Mouse (Mus musculus): Measurements from ENCODE around the gene Tarbp1.
A peak's percentile ranks its signal among the peaks of the same experiment; 100 is the strongest.
"Not testable (repeated sequence)": the region's sequence is repeated elsewhere in the genome, so short reads cannot be mapped to it uniquely, and the experiment has no call there.

Gene Tarbp1

GRCm38 (mm10) chr8:126422174-126422919 is 52.5 kb downstream of the Tarbp1 start, which contains the start of gene Coa6:
Gene Coa6 (plus strand): TSS chr8:126422515.
- DNase-seq (ENCODE audit: low read depth in 1 of 2, low spot score in 2 of 2), result peak; percentile 91 to 96

- DNase-seq (ENCODE audit: low read depth in 1 of 2, low spot score in 2 of 2), result no peak
Observed at GRCm38 (mm10) chr8:126420834-126421233, 54.0 kb downstream of the Tarbp1 start.

DNA sequence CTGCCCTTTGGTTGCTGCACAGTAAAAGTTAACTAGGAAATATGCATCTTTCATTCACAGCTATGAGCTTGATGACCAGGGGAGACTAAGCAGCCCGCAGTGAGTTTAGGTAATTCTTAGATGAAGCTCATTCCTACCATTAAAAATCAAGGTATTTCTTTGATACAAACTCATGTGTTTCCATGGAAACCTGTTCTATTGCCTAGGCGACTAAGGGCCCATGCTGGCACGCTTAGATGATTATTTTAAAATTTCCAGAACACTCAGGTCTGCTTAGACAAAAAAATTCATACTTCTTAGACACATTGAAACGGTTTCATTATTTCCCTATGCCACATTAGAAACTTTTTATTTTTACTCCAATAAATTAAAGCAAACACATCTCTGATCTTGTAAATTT is 69.8 kb downstream of the Tarbp1 start:
- DNase-seq (ENCODE audit: low read depth in 1 of 2, low spot score in 2 of 2), result no peak

DNA sequence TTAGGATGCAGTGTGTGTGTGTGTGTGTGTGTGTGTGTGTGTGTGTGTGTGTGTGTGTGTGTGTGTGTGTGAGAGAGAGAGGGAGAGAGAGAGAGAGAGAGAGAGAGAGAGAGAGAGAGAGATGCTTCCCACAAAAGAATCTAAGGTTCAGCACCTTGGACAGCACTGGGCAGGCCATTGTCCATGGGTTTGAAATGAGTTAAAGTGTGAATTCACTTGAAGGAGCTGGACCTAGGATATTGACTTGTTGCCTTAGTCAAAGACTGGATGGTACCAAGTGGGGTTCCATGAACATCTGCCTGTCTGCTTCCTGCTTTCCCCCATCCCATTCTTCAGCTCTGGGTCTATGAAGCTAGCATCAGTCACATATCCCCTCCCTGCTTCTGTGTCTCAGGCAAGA is 70.3 kb downstream of the Tarbp1 start:
- DNase-seq (ENCODE audit: low read depth in 1 of 2, low spot score in 2 of 2), result not testable (repeated sequence)

GRCm38 (mm10) chr8:126398349-126398748 is 76.5 kb downstream of the Tarbp1 start:
- no peak for DNase-seq (ENCODE audit: low read depth in 1 of 2, low spot score in 2 of 2)

GRCm38 (mm10) chr8:126395917-126396316 is 78.9 kb downstream of the Tarbp1 start:
- DNase-seq (ENCODE audit: low read depth in 1 of 2, low spot score in 2 of 2), result no peak

GRCm38 (mm10) chr8:126395386-126395785 is 79.5 kb downstream of the Tarbp1 start:
- no peak for DNase-seq (ENCODE audit: low read depth in 1 of 2, low spot score in 2 of 2)

DNA sequence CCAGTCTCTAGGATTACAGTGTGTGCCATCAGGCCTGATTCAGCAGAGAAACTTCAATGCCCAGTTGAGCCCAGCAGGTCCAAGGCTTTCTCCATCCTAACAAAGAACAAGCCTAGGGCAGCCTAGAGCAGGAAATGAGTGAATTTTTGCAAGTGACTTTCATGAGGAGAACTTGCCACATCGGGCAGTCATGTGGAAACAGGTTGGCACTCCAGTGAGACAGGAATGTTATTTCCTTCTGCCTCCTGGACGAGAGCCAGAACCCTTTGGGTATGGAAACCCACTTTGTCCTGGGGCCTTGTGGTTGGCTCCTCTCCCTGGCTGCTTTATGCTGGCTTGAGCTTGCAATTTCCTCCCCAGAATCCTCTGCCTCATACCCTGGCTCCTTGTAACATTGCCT is 83.3 kb downstream of the Tarbp1 start:
- no peak for DNase-seq (ENCODE audit: low read depth in 1 of 2, low spot score in 2 of 2)

DNA sequence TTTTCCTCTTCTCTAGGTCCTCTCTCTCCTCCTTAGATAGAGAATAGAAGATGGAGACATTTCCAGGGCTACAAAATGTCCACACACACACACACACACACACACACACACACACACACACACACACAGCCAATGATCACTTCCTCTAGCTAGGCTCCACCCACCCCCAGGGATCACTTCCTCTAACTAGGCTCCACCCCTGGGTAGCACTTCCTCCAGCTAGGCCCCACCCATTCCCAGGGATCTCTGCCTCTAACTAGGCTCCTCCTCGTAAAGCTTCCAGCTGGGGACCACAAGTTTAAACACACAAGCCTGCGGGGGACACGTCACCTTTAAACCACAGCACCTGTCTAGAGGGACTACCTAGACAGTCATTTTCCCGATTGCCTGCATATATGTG is 87.3 kb downstream of the Tarbp1 start:
- DNase-seq (ENCODE audit: low read depth in 1 of 2, low spot score in 2 of 2), result peak; percentile 29 to 38

- no peak for DNase-seq (ENCODE audit: low read depth in 1 of 2, low spot score in 2 of 2)
Observed at GRCm38 (mm10) chr8:126382749-126383148, 92.1 kb downstream of the Tarbp1 start.

GRCm38 (mm10) chr8:126382216-126382615 is 92.6 kb downstream of the Tarbp1 start:
- no peak for DNase-seq (ENCODE audit: low read depth in 1 of 2, low spot score in 2 of 2)

DNA sequence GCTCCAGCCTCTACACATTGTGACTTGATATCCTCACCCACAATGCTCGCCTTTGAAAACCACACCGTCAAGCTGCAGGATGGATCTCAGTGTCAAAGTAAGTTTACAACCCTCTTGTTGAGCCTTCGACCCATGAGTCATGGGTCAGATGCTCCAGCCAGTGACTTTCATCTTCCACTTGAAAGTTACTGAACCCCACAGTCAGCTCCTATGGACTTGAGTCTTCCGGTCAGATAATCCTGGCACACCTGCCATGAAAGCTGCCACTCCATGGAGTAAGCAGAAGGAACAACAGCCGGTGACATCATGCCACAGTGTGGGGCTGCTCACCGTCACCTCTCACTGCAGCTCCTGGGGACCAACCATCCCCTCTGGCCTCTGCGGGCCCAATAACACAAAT is 93.6 kb downstream of the Tarbp1 start:
- DNase-seq (ENCODE audit: low read depth in 1 of 2, low spot score in 2 of 2), result no peak

DNA sequence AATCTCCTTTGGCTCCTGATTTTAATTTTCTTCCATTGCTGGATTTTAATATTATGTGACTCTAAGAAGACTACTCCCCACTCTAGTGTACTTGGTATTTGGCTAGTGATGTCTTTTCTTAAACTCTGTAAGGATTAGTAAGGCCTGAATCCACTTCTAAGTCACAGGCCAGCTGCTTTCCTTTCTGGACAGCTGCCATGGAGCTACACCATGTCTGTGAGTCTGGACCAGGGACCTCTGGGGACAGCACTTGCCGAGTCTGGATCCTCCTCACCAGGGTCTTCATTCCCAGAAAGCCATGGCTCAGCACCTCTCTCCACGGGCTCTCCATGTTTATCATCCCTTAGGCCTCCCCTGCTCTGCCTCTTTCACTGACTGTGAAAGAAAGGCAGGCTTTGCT is 94.7 kb downstream of the Tarbp1 start:
- no peak for DNase-seq (ENCODE audit: low read depth in 1 of 2, low spot score in 2 of 2)

GRCm38 (mm10) chr8:126379580-126379979 is 95.3 kb downstream of the Tarbp1 start:
- no peak for DNase-seq (ENCODE audit: low read depth in 1 of 2, low spot score in 2 of 2)
